Mouse (Mus musculus) bone marrow macrophage, adult 2 months (primary cell): ENCODE measurements around the gene Aldh9a1.

ENCODE experiments used
- CTCF ChIP-seq: IDR thresholded peaks from 2 replicates; pipeline ENCODE4 v1.5.1; 2012; ENCODE audit warnings: low read depth, mild to moderate bottlenecking, low read length, moderate library complexity
- POLR2A ChIP-seq: IDR thresholded peaks from 2 replicates; pipeline ENCODE4 v1.6.1; 2012; ENCODE audit warnings: mild to moderate bottlenecking, low read depth, low read length, borderline replicate concordance

DNA sequence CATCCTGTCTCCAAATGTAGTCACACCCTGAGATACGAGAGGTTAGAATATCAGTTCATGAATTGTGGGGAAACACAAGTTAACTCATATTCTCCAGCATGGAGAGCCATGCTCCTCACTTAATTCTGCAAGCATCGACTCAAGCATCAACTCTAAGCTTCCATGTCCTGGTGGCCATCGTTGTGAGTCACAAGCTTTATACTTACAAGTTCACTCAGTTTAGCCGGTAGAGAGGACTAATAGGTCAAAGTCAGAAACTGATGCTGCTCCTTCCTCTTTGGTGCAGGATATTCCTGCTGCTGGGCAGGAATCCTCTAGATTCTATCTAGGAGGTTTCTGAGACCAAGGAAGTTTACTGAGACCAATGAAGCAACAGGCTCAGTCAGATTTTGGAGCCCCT lies 55.4 kb downstream of the Aldh9a1 start:
- TF ChIP-seq CTCF = no peak
- no peak for TF ChIP-seq POLR2A
